Mouse (Mus musculus) kidney, adult 2 months (tissue): ENCODE data around the gene H2-M5.
"Not testable (repeated sequence)": the region's sequence is repeated elsewhere in the genome, so short reads cannot be mapped to it uniquely, and the experiment has no call there.

Source experiments
- CTCF ChIP-seq: fragments of 200-500 bp; conservative IDR thresholded peaks from 2 replicates; pipeline ENCODE4 v1.5.1; 2011; ENCODE audit warnings: low read depth, mild to moderate bottlenecking, control low read depth, low read length, moderate library complexity, mixed read lengths; ENCODE audit not compliant: insufficient read depth, insufficient read length
- POLR2A ChIP-seq: fragments of 200-500 bp; IDR thresholded peaks from one replicate; pipeline ENCODE4 v1.6.1; 2011; ENCODE audit warnings: low read depth, low read length, control low read depth

DNA sequence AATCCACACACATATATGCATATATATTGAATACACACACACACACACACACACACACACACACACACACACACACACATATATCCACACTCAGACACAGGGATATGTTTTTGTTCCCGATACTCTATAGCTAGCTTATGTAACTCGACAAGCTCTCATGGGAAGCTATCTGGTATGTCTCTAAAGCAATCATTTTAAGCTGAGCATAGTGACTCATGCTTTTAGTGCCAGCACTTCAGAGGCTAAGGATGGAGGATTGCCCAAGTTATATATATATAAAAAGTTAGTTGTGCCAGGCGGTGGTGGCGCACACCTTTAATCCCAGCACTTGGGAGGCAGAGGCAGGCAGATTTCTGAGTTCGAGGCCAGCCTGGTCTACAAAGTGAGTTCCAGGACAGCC lies 29.9 kb upstream of the H2-M5 start:
- not testable (repeated sequence) for TF ChIP-seq POLR2A, CTCF
